Mouse (Mus musculus) liver, postnatal 0 days (tissue): Measurements from ENCODE around the gene Pcnx3.

ENCODE experiments used
- CTCF ChIP-seq: sonication (generic); IDR thresholded peaks from 2 replicates; pipeline ENCODE4 v1.5.1; 2016; ENCODE audit warnings: antibody characterized with exemption, low read depth
- EP300 ChIP-seq: IDR thresholded peaks from 2 replicates; pipeline ENCODE4 v1.6.1; 2016; ENCODE audit warnings: antibody characterized with exemption, low read depth, mild to moderate bottlenecking

DNA sequence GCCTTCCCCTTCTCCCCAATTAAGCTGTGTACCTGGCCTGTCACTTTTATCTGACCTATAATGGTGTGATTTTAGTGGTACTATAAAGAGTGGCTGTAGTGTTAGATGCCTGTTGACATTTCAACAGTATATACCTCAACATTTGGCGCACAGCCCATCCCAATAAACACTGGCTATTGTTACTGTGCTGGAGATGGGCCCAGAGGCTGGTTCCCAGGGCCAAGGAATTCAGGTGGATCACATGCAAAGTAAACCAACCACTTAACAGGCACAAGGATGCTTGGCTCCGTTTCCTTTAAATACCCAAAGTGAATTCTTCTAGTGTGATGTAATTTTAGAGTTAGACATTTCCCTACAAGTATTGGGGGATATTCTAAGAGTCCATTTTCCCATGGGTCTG, 73.8 kb downstream of the Pcnx3 start:
- no peak for TF ChIP-seq CTCF
- no peak for TF ChIP-seq EP300
